Mouse (Mus musculus) cerebellum, adult 2 months (tissue): ENCODE measurements at regions not wholly inside any gene's neighbourhood (a gene's known extent, or its start where the extent isn't known, plus 50 kb on each side); places are given as distances from the start of the nearest gene placed in this dataset.

Experiments used
- DNase-seq, 2 experiments: peaks; one replicate each; pipeline ENCODE4 v3.0.0; 2021
- H3K27ac ChIP-seq: fragments of 200-500 bp; 2 replicates; pipeline ENCODE4 v1.5.1; 2012; ENCODE audit warnings: low read length, control low read depth, inconsistent platforms; ENCODE audit not compliant: insufficient read depth
- H3K27me3 ChIP-seq: fragments of 200-500 bp; 2 replicates; pipeline ENCODE4 v1.6.1; 2012; ENCODE audit warnings: inconsistent platforms, mild to moderate bottlenecking, low read length, moderate library complexity; ENCODE audit not compliant: control insufficient read depth, insufficient read depth
- H3K4me1 ChIP-seq: fragments of 200-500 bp; 2 replicates; pipeline ENCODE4 v1.6.1; 2011; ENCODE audit warnings: low read length; ENCODE audit not compliant: control insufficient read depth, insufficient read depth
- H3K4me3 ChIP-seq: fragments of 200-500 bp; replicated peaks from 2 replicates; pipeline ENCODE3; 2011; ENCODE audit warnings: mild to moderate bottlenecking, low read depth, low read length, control low read depth; ENCODE audit not compliant: insufficient read depth
- CTCF ChIP-seq: fragments of 200-500 bp; IDR thresholded peaks from 2 replicates; pipeline ENCODE4 v1.5.1; 2011; ENCODE audit warnings: low read depth, mild to moderate bottlenecking, control low read depth, low read length, moderate library complexity, borderline replicate concordance; ENCODE audit not compliant: insufficient read depth
- POLR2A ChIP-seq: fragments of 200-500 bp; IDR thresholded peaks from 2 replicates; pipeline ENCODE4 v1.6.1; 2011; ENCODE audit warnings: low read length, control low read depth, borderline replicate concordance; ENCODE audit not compliant: insufficient read depth
- WGBS: fragments of 180-500 bp; shearing (Covaris S2); methylation state at CpG from one replicate; pipeline ENCODE4 v1.1.7; 2018; 5-methylcytosine and 5-hydroxymethylcytosine counted together

DNA sequence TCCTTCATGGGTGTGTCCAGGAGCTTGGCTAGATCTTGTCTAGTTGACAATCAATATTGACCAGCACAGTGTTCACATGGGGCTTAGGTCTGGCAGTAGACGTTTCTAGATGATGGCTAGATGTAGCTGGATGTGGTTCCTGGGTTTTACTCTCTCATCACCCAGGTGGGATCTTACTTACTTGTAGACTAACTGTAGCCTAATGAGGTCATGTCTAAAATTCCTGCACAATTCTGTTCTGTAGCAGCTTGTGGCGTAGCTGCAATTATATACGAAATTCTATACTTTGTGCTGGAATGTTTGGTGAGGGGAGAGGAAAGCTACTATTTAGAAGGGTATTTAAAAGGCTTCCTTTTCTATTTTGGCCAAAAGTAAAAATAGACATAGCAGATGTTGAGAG, 84.9 kb upstream of the Plxnc1 start:
- no peaks in the 10 kb centered on the region; the same call in 1 of the 2 replicates for H3K27me3 ChIP-seq
- no peak overlapping the region for H3K4me3 ChIP-seq
- H3K27ac ChIP-seq = no peak overlapping the region
- TF ChIP-seq POLR2A (no peak), CTCF (no peak)
- no peaks in the 10 kb centered on the region; the same call in 1 of the 2 replicates for H3K4me1 ChIP-seq
- WGBS = 90% methylated on average over 3 of the region's 3 CpGs
- no peak for DNase-seq

DNA sequence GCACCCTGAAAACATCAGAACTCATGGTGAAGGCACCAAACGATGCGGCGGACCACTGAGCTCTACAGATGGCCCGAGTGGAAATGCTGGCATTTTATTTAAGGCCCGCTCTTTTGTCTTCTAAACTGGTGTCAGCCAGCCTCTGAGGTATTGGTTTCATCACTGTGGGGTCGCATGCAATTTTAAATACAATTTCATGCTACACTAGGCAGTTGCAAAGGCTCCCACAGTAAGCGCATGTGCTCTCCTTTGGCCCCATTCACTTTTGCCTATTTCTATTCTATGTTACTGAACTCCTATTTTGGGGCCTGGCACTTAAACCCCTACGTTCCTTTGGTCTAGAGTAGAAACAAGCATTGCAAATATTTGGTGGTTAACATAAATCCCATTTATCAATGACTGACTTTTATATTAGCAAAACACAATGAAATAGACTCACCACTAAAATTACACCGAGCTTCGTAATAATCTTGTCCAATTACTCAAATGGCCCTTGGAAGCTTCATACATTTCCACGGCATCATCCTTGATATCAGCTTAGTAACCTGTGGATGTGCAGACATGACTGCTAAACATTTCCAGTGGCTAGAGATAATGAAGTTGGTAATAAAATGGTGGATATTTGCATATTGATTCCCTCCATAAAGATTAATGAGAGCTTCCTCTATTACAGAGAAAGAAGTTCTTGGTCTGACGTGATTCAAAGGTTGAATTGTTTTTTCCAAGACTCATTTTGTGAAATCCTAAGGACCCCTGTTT, 81.1 kb upstream of the Plxnc1 start:
- 73% methylated on average over 12 of the region's 12 CpGs for WGBS
- H3K4me1 ChIP-seq = no peaks in the 10 kb centered on the region
- no peak overlapping the region for H3K27ac ChIP-seq
- H3K27me3 ChIP-seq = no peaks in the 10 kb centered on the region
- H3K4me3 ChIP-seq = no peak overlapping the region
- no peak for DNase-seq
- no peak for TF ChIP-seq CTCF
- TF ChIP-seq POLR2A = no peak

DNA sequence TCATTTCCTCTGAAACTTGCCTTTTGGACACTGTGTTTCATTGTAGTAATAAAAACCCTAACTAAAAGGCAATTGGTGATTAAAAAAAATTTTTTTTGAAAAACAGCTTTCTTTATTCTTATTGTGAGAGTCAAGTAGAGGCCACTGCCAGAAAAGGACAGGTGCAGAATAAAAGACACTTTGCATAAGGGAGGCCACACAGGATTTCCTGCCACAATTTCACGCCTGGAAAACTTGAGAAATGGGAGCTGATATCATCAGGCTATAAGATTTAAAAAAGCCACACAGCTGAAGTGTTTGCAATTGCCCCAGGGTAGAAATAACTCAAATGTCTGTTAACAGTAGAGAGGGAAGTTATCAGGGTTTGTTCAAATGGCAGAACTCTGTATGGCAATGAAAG, 76.6 kb upstream of the Plxnc1 start:
- 70% methylated on average over 1 of the region's 1 CpGs for WGBS
- no peaks in the 10 kb centered on the region for H3K4me1 ChIP-seq
- no peak overlapping the region for H3K27ac ChIP-seq
- TF ChIP-seq CTCF = no peak
- no peak for TF ChIP-seq POLR2A
- DNase-seq = peak in 1 of 2 experiments; percentile 14
- no peaks in the 10 kb centered on the region for H3K27me3 ChIP-seq
- no peak overlapping the region for H3K4me3 ChIP-seq

DNA sequence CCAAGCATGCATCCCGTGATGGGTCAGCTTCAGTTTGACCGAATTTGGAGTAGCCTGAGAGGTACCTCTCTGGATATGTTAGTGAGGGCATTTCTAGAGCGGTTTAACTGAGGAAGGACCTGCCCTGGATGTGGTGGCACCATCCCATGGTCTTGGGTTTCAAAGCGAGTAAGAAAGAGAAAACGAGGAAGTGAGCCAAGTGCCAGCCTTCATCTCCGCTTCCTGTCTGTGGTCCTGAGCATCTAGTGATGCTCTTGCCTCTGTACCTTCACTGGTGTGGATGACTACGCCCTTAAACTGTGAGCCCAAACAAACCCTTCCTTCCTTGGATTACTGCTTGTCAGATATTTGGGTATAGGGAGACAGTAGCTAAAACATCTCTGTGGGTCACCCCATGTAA, 72.3 kb upstream of the Plxnc1 start:
- no peak for DNase-seq
- Histone ChIP-seq H3K4me1 (peaks cover 8% of the 10 kb centered on the region; the same call in 1 of the 2 replicates), H3K27ac (no peak overlapping the region), H3K4me3 (no peak overlapping the region), H3K27me3 (no peaks in the 10 kb centered on the region)
- TF ChIP-seq POLR2A = no peak
- TF ChIP-seq CTCF = no peak
- 93% methylated on average over 7 of the region's 7 CpGs for WGBS

DNA sequence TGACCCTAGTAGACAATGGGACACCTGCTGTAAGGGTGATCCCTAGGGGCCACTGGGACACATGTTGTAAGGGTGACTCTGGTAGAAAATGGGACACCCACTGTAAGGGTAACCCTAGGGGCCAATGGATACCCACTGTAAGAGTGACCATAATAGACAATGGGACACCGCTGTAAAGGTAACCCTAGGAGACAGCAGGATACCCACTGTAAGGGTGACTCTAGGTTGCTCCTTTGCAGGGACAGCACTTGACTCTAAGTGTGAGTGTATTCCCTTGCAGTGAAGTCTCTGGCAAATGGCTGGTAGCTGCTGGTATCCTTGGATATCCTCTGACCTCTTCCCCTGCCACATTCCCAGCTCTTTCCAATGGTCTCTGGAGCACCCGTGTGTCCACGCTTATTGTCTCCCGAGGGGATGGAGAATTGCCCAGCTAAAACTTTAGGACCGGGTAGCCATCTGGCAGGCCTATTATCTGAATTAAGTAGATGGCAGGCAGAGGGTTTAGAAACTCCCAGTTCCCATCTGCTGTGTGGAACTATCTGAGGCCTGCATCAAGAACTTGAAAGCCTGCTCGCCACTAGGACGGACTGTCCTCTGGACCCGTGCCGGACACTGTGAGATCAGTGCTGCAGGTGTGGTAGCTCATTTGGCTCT, 70.8 kb upstream of the Plxnc1 start:
- H3K4me3 ChIP-seq = no peak overlapping the region
- no peaks in the 10 kb centered on the region for H3K27me3 ChIP-seq
- no peak for TF ChIP-seq POLR2A
- no peak for TF ChIP-seq CTCF
- 27% methylated on average over 9 of the region's 9 CpGs for WGBS
- H3K4me1 ChIP-seq = peaks cover 8% of the 10 kb centered on the region; the same call in 1 of the 2 replicates
- no peak overlapping the region for H3K27ac ChIP-seq
- DNase-seq = peak; percentile 35 to 57

DNA sequence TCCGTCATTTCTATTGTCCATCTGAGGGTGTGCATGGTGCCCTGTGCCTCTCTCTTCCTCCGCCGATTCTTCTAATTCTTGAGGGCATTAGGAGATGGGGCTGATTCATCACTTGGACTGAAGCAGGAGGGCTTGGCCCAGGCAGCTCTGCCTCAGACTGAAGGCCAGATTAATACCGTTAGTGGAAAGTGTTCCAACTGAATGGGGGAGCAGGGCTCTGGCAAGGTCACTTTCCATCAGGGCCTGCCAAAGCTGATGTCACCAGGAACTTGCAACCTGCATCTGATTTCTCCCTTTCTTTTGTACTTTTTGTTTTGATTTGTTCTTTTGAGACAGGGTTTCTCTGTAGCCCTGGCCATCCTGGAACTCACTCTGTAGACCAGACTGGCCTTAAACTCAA, 69.3 kb upstream of the Plxnc1 start:
- no peaks in the 10 kb centered on the region for H3K27me3 ChIP-seq
- DNase-seq = peak; percentile 61 to 84
- no peak overlapping the region for H3K27ac ChIP-seq
- no peak overlapping the region for H3K4me3 ChIP-seq
- no peak for TF ChIP-seq CTCF
- TF ChIP-seq POLR2A = no peak
- H3K4me1 ChIP-seq = peaks cover 8% of the 10 kb centered on the region; the same call in 1 of the 2 replicates
- WGBS = 15% methylated on average over 4 of the region's 4 CpGs

DNA sequence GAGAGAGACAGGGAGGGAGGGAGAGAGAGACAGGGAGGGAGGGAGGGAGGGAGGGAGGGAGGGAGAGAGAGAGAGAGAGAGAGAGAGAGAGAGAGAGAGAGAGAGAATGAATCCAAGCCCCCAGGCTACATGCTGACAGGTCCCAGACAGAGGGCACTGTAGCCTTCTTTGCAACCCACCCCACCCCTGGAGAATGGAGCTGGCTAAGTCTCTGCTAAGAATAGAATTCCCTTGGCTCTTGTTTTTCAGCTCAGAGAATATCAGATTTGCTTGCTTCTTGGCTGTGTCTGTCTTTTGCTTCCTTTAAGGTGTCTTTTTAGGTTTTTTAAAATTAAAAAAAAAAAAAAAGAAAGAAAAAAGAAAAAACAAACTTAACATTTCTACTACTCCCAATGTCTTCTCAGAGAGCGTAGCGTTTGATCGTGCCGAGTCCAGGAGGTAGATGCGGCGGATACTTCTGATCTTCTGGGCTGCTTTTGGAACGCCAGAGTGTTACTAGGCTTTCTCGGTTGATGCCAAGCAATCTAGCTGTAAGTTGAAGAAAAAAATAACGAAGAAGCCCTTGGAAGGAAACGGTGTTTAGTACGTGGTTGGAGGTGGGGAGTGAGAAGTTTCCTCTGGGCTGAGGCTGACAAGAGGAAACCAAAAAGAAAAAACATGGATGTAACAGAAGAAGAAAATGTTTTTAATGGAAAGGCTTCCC, 68.7 kb upstream of the Plxnc1 start:
- DNase-seq = no peak
- TF ChIP-seq POLR2A (no peak), CTCF (no peak)
- WGBS = 71% methylated on average over 11 of the region's 11 CpGs
- no peaks in the 10 kb centered on the region for H3K27me3 ChIP-seq
- H3K4me3 ChIP-seq = no peak overlapping the region
- H3K4me1 ChIP-seq = peaks cover 8% of the 10 kb centered on the region; the same call in 1 of the 2 replicates
- no peak overlapping the region for H3K27ac ChIP-seq

DNA sequence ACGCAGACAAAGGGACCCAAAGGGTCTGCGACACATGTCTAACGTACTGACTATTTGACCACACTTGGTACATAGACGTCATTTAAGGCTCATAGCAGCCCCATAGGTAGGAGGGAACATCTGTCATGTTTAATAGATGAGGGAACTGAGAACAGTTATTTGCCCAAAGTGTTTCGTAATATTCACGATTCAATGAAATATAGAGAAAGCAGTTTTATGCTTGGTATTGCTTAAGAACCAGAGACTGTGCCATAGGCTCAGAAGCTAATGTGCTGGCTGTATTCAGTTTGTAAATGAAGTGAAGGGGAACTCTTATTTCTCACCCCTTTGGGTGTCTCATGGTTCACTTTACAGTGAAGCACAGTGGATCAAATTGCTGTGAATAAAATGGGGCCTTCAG, 65.7 kb upstream of the Plxnc1 start:
- DNase-seq = no peak
- no peak for TF ChIP-seq CTCF
- TF ChIP-seq POLR2A = no peak
- Histone ChIP-seq H3K27me3 (no peaks in the 10 kb centered on the region), H3K4me1 (peaks cover 5% of the 10 kb centered on the region; the same call in 1 of the 2 replicates), H3K27ac (no peak overlapping the region), H3K4me3 (no peak overlapping the region)
- WGBS = 96% methylated on average over 6 of the region's 6 CpGs
